Mouse (Mus musculus) limb, embryonic 14.5 days (tissue): ENCODE measurements at regions not wholly inside any gene's neighbourhood (a gene's known extent, or its start where the extent isn't known, plus 50 kb on each side); places are given as distances from the start of the nearest gene placed in this dataset.
A peak's percentile ranks its signal among the peaks of the same experiment; 100 is the strongest.

ENCODE experiments used
- ATAC-seq: fragments of 200-750 bp; cut with Nextera tagmentation; 2 replicates; pipeline ENCODE4 v1.8.0; 2017; ENCODE audit warnings: low read depth, moderate number of reproducible peaks, moderate TSS enrichment; ENCODE audit not compliant: low FRiP score
- DNase-seq: peaks from one replicate; pipeline ENCODE4 v3.0.0-alpha.2; 2015; ENCODE audit warnings: low spot score
- H3K27ac ChIP-seq: fragments of 300-500 bp; sonication (generic); replicated peaks from 2 replicates; pipeline ENCODE4 v1.5.1; 2014; ENCODE audit warnings: low read depth, mild to moderate bottlenecking, low read length, moderate library complexity, mixed read lengths
- H3K27me3 ChIP-seq: fragments of 300-500 bp; sonication (generic); 2 replicates; pipeline ENCODE4 v1.6.1; 2014; ENCODE audit warnings: low read length, mixed read lengths; ENCODE audit not compliant: control insufficient read depth, insufficient read depth
- H3K36me3 ChIP-seq: fragments of 300-500 bp; sonication (generic); 2 replicates; pipeline ENCODE4 v1.6.1; 2014; ENCODE audit warnings: mild to moderate bottlenecking, low read length, moderate library complexity, mixed read lengths; ENCODE audit not compliant: control insufficient read depth, insufficient read depth
- H3K4me1 ChIP-seq: fragments of 300-500 bp; sonication (generic); 2 replicates; pipeline ENCODE4 v1.6.1; 2014; ENCODE audit warnings: antibody characterized with exemption, low read length, mixed read lengths; ENCODE audit not compliant: control insufficient read depth, insufficient read depth
- H3K4me2 ChIP-seq: fragments of 300-500 bp; sonication (generic); replicated peaks from 2 replicates; pipeline ENCODE4 v1.6.1; 2014; ENCODE audit warnings: low read depth, mild to moderate bottlenecking, low read length, moderate library complexity; ENCODE audit not compliant: severe bottlenecking
- H3K4me3 ChIP-seq: fragments of 300-500 bp; sonication (generic); replicated peaks from 2 replicates; pipeline ENCODE4 v1.5.1; 2014; ENCODE audit warnings: low read length
- H3K9ac ChIP-seq: fragments of 300-500 bp; sonication (generic); 2 replicates; pipeline ENCODE4 v1.6.1; 2014; ENCODE audit warnings: mild to moderate bottlenecking, low read depth, low read length, moderate library complexity; ENCODE audit not compliant: severe bottlenecking
- H3K9me3 ChIP-seq: fragments of 300-500 bp; sonication (generic); 2 replicates; pipeline ENCODE4 v1.6.1; 2016; ENCODE audit warnings: low read length; ENCODE audit not compliant: control insufficient read depth
- POLR2A ChIP-seq: fragments of 200-500 bp; IDR thresholded peaks from 2 replicates; pipeline ENCODE4 v1.8.0; 2012; ENCODE audit warnings: inconsistent platforms, mild to moderate bottlenecking, moderate library complexity, borderline replicate concordance; ENCODE audit not compliant: insufficient read depth, insufficient read length; ENCODE audit errors: extremely low read depth
- WGBS: fragments of 180-500 bp; shearing (Covaris S2); extraction: QIAGEN DNeasy Blood & Tissue Kit; methylation state at CpG from one replicate; pipeline ENCODE4 v1.1.7; 2014; 5-methylcytosine and 5-hydroxymethylcytosine counted together

- TF ChIP-seq POLR2A, result no peak
These were observed 418.3 kb upstream of the Cdh11 start for GRCm38 (mm10) chr8:103203710-103204109.

GRCm38 (mm10) chr8:103214606-103215005 lies 429.2 kb upstream of the Cdh11 start:
- TF ChIP-seq POLR2A, result no peak
- Histone ChIP-seq H3K4me2 (no peak overlapping the region), H3K9me3 (no peaks in the 10 kb centered on the region), H3K27ac (no peak overlapping the region), H3K36me3 (no peaks in the 10 kb centered on the region), H3K9ac (no peak overlapping the region), H3K27me3 (no peaks in the 10 kb centered on the region), H3K4me1 (no peaks in the 10 kb centered on the region), H3K4me3 (no peak overlapping the region)
- 60% methylated on average over 2 of the region's 2 CpGs for WGBS
- DNase-seq (no peak), ATAC-seq (no peak)

More at GRCm38 (mm10) chr8:103203710-103204109, 418.3 kb upstream of the Cdh11 start:
- no peak for ATAC-seq
- Histone ChIP-seq H3K36me3 (no peaks in the 10 kb centered on the region), H3K27ac (no peak overlapping the region), H3K4me3 (no peak overlapping the region), H3K27me3 (no peaks in the 10 kb centered on the region), H3K9ac (no peak overlapping the region), H3K9me3 (no peaks in the 10 kb centered on the region), H3K4me1 (peaks cover 13% of the 10 kb centered on the region; the same call in 1 of the 2 replicates), H3K4me2 (no peak overlapping the region)
- 59% methylated on average over 1 of the region's 1 CpGs for WGBS
- DNase-seq, result no peak

GRCm38 (mm10) chr8:103230741-103231475 lies 445.5 kb upstream of the Cdh11 start:
- Histone ChIP-seq H3K9ac (no peak overlapping the region), H3K27ac (no peak overlapping the region), H3K4me1 (peaks cover 22% of the 10 kb centered on the region), H3K4me2 (no peak overlapping the region), H3K4me3 (no peak overlapping the region), H3K27me3 (no peaks in the 10 kb centered on the region), H3K9me3 (no peaks in the 10 kb centered on the region), H3K36me3 (no peaks in the 10 kb centered on the region)
- ATAC-seq (no peak), DNase-seq (no peak)
- no peak for TF ChIP-seq POLR2A
- WGBS, result 66% methylated on average over 9 of the region's 9 CpGs

GRCm38 (mm10) chr8:103234374-103234773 lies 448.9 kb upstream of the Cdh11 start:
- WGBS, result 40% methylated on average over 2 of the region's 2 CpGs
- Histone ChIP-seq H3K27ac (no peak overlapping the region), H3K9ac (no peak overlapping the region), H3K9me3 (no peaks in the 10 kb centered on the region), H3K4me1 (peaks cover 22% of the 10 kb centered on the region), H3K27me3 (no peaks in the 10 kb centered on the region), H3K4me2 (no peak overlapping the region), H3K36me3 (no peaks in the 10 kb centered on the region), H3K4me3 (no peak overlapping the region)
- ATAC-seq, result peak; percentile 75
- peak; percentile 58 for DNase-seq
- TF ChIP-seq POLR2A, result no peak

GRCm38 (mm10) chr8:103235614-103236013 lies 450.2 kb upstream of the Cdh11 start:
- Histone ChIP-seq H3K4me3 (no peak overlapping the region), H3K36me3 (no peaks in the 10 kb centered on the region), H3K9ac (no peak overlapping the region), H3K4me2 (no peak overlapping the region), H3K4me1 (peaks cover 21% of the 10 kb centered on the region), H3K9me3 (no peaks in the 10 kb centered on the region), H3K27me3 (no peaks in the 10 kb centered on the region), H3K27ac (no peak overlapping the region)
- DNase-seq, result peak; percentile 79
- no peak for ATAC-seq
- TF ChIP-seq POLR2A, result no peak
- 5% methylated on average over 1 of the region's 1 CpGs for WGBS

GRCm38 (mm10) chr8:103238456-103238970 lies 453.1 kb upstream of the Cdh11 start:
- Histone ChIP-seq H3K4me1 (peaks cover 9% of the 10 kb centered on the region), H3K27ac (no peak overlapping the region), H3K4me3 (no peak overlapping the region), H3K9me3 (no peaks in the 10 kb centered on the region), H3K9ac (no peak overlapping the region), H3K27me3 (no peaks in the 10 kb centered on the region), H3K36me3 (no peaks in the 10 kb centered on the region), H3K4me2 (no peak overlapping the region)
- TF ChIP-seq POLR2A, result no peak
- no peak for DNase-seq
- no peak for ATAC-seq
